Mouse (Mus musculus): ENCODE results near the gene Schip1. TPM values are rescaled to one million over a fixed set of nuclear protein-coding genes. Genes with fewer than 3 reads are reported as not detected.

The Schip1 gene
- polyA plus RNA-seq, 1 experiment from 2014 or later = 2.3 TPM

DNA sequence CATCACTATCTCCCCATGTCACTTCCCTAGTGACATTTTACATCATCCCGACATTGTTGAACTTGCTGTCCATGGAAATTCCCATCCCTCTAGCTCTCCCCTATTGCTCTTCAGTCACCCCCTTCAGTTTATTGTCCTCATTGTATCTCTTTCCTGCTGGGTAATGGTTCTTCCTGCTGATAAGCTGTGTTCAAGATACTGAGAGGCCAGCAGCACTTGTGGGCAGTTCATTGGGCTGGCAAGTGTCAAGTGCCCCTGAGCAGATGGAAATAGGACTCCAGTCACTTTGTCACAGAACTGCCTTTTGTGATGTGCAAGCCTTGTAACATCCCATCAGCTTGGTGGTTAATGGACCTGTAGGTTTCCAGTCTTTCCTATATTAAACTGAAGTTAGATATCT, 241.0 kb downstream of the Schip1 start:
- no peak overlapping the region for H3K9ac ChIP-seq (replicated peaks)
- H3K9me3 ChIP-seq (ENCODE audit: low read length) = no peaks in the 10 kb centered on the region

GRCm38 (mm10) chr3:68306726-68307125, 242.1 kb downstream of the Schip1 start:
- H3K27me3 ChIP-seq (ENCODE audit: insufficient read depth, low read length) = no peaks in the 10 kb centered on the region
- H3K4me2 ChIP-seq (ENCODE audit: low read depth, low read length) = no peak overlapping the region
- H3K4me1 ChIP-seq (ENCODE audit: insufficient read depth) = no peaks in the 10 kb centered on the region
- 49% methylated on average over 4 of the region's 4 CpGs for WGBS (ENCODE audit: insufficient replicate concordance)
- TF ChIP-seq EP300 (IDR thresholded peaks at IDR 0.05; ENCODE audit: low read depth) (no peak), CTCF (IDR thresholded peaks at IDR 0.05; ENCODE audit: low read depth) (no peak)
- no peaks in the 10 kb centered on the region for H3K9me3 ChIP-seq (ENCODE audit: low read length)
- no peaks in the 10 kb centered on the region for H3K36me3 ChIP-seq (replicated peaks; ENCODE audit: insufficient read depth, low read length)
- ATAC-seq (no peak), DNase-seq (no peak)
- no peak overlapping the region for H3K9ac ChIP-seq (replicated peaks)
- no peak overlapping the region for H3K4me3 ChIP-seq (ENCODE audit: low read depth, low read length)
- H3K27ac ChIP-seq (ENCODE audit: low read depth) = no peak overlapping the region

More for the DNA sequence above, 241.0 kb downstream of the Schip1 start:
- Histone ChIP-seq H3K36me3 (replicated peaks; ENCODE audit: insufficient read depth, low read length) (no peaks in the 10 kb centered on the region), H3K4me2 (ENCODE audit: low read depth, low read length) (no peak overlapping the region), H3K4me3 (ENCODE audit: low read depth, low read length) (no peak overlapping the region), H3K27me3 (ENCODE audit: insufficient read depth, low read length) (no peaks in the 10 kb centered on the region), H3K4me1 (ENCODE audit: insufficient read depth) (no peaks in the 10 kb centered on the region), H3K27ac (ENCODE audit: low read depth) (no peak overlapping the region)
- 8% methylated on average over 1 of the region's 1 CpGs for WGBS (ENCODE audit: insufficient replicate concordance)
- DNase-seq (no peak), ATAC-seq (no peak)
- no peak for TF ChIP-seq EP300 (IDR thresholded peaks at IDR 0.05; ENCODE audit: low read depth)
- no peak for TF ChIP-seq CTCF (IDR thresholded peaks at IDR 0.05; ENCODE audit: low read depth)

- ATAC-seq (no peak), DNase-seq (no peak)
- H3K4me1 ChIP-seq (ENCODE audit: insufficient read depth) = no peaks in the 10 kb centered on the region
- no peaks in the 10 kb centered on the region for H3K9me3 ChIP-seq (ENCODE audit: low read length)
- H3K27me3 ChIP-seq (ENCODE audit: insufficient read depth, low read length) = no peaks in the 10 kb centered on the region
- no peak overlapping the region for H3K4me2 ChIP-seq (ENCODE audit: low read depth, low read length)
- H3K27ac ChIP-seq (ENCODE audit: low read depth) = no peak overlapping the region
- H3K9ac ChIP-seq (replicated peaks) = no peak overlapping the region
- 79% methylated on average over 6 of the region's 6 CpGs for WGBS (ENCODE audit: insufficient replicate concordance)
- no peaks in the 10 kb centered on the region for H3K36me3 ChIP-seq (replicated peaks; ENCODE audit: insufficient read depth, low read length)
- TF ChIP-seq CTCF (IDR thresholded peaks at IDR 0.05; ENCODE audit: low read depth) (no peak), EP300 (IDR thresholded peaks at IDR 0.05; ENCODE audit: low read depth) (no peak)
- H3K4me3 ChIP-seq (ENCODE audit: low read depth, low read length) = no peak overlapping the region
Measured at GRCm38 (mm10) chr3:68325575-68325974, 261.0 kb downstream of the Schip1 start.

GRCm38 (mm10) chr3:68332515-68332914, 267.9 kb downstream of the Schip1 start:
- no peak overlapping the region for H3K27ac ChIP-seq (ENCODE audit: low read depth)
- 44% methylated on average over 2 of the region's 2 CpGs for WGBS (ENCODE audit: insufficient replicate concordance)

DNA sequence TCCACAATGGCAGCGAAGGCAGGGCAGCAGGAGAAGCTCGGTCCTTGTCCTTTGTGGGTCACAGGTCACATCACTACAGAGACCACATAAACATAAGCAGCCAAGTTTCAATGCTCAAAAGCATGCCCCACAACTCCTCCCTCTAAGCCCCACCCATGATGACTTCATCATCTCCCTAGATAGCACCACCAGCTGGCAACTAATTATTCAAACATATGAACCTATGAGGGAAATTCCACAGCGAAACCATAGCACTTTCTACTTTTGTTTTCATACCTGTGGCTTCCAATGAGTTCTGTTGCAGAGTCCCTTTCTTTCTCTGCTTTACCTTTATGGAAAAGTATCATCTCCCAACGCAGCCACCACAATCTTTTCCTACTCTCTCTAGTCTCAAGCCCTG, 270.9 kb downstream of the Schip1 start:
- Histone ChIP-seq H3K4me2 (ENCODE audit: low read depth, low read length) (no peak overlapping the region), H3K4me3 (ENCODE audit: low read depth, low read length) (no peak overlapping the region), H3K4me1 (ENCODE audit: insufficient read depth) (no peaks in the 10 kb centered on the region), H3K9ac (replicated peaks) (no peak overlapping the region), H3K27me3 (ENCODE audit: insufficient read depth, low read length) (no peaks in the 10 kb centered on the region), H3K27ac (ENCODE audit: low read depth) (no peak overlapping the region), H3K36me3 (replicated peaks; ENCODE audit: insufficient read depth, low read length) (no peaks in the 10 kb centered on the region), H3K9me3 (ENCODE audit: low read length) (no peaks in the 10 kb centered on the region)
- ATAC-seq = no peak
- 78% methylated on average over 4 of the region's 4 CpGs for WGBS (ENCODE audit: insufficient replicate concordance)
- DNase-seq = no peak
- TF ChIP-seq EP300 (IDR thresholded peaks at IDR 0.05; ENCODE audit: low read depth) (no peak), CTCF (IDR thresholded peaks at IDR 0.05; ENCODE audit: low read depth) (no peak)

More at GRCm38 (mm10) chr3:68332515-68332914, 267.9 kb downstream of the Schip1 start:
- ATAC-seq (no peak), DNase-seq (no peak)
- Histone ChIP-seq H3K4me3 (ENCODE audit: low read depth, low read length) (no peak overlapping the region), H3K9me3 (ENCODE audit: low read length) (no peaks in the 10 kb centered on the region), H3K27me3 (ENCODE audit: insufficient read depth, low read length) (no peaks in the 10 kb centered on the region), H3K36me3 (replicated peaks; ENCODE audit: insufficient read depth, low read length) (no peaks in the 10 kb centered on the region), H3K9ac (replicated peaks) (no peak overlapping the region), H3K4me1 (ENCODE audit: insufficient read depth) (no peaks in the 10 kb centered on the region), H3K4me2 (ENCODE audit: low read depth, low read length) (no peak overlapping the region)
- TF ChIP-seq EP300 (IDR thresholded peaks at IDR 0.05; ENCODE audit: low read depth) (no peak), CTCF (IDR thresholded peaks at IDR 0.05; ENCODE audit: low read depth) (no peak)

- ATAC-seq (no peak), DNase-seq (no peak)
- H3K27ac ChIP-seq (ENCODE audit: low read depth) = no peak overlapping the region
- H3K9me3 ChIP-seq (ENCODE audit: low read length) = no peaks in the 10 kb centered on the region
- H3K27me3 ChIP-seq (ENCODE audit: insufficient read depth, low read length) = no peaks in the 10 kb centered on the region
- WGBS (ENCODE audit: insufficient replicate concordance) = 76% methylated on average over 6 of the region's 6 CpGs
- no peak for TF ChIP-seq EP300 (IDR thresholded peaks at IDR 0.05; ENCODE audit: low read depth)
- no peak for TF ChIP-seq CTCF (IDR thresholded peaks at IDR 0.05; ENCODE audit: low read depth)
- no peaks in the 10 kb centered on the region for H3K4me1 ChIP-seq (ENCODE audit: insufficient read depth)
- no peaks in the 10 kb centered on the region for H3K36me3 ChIP-seq (replicated peaks; ENCODE audit: insufficient read depth, low read length)
- no peak overlapping the region for H3K4me3 ChIP-seq (ENCODE audit: low read depth, low read length)
- H3K4me2 ChIP-seq (ENCODE audit: low read depth, low read length) = no peak overlapping the region
- no peak overlapping the region for H3K9ac ChIP-seq (replicated peaks)
Measured at GRCm38 (mm10) chr3:68350624-68351023, 286.0 kb downstream of the Schip1 start.

GRCm38 (mm10) chr3:68351461-68351860, 286.9 kb downstream of the Schip1 start:
- Histone ChIP-seq H3K27ac (ENCODE audit: low read depth) (no peak overlapping the region), H3K4me1 (ENCODE audit: insufficient read depth) (no peaks in the 10 kb centered on the region), H3K4me2 (ENCODE audit: low read depth, low read length) (no peak overlapping the region), H3K9me3 (ENCODE audit: low read length) (no peaks in the 10 kb centered on the region), H3K9ac (replicated peaks) (no peak overlapping the region), H3K4me3 (ENCODE audit: low read depth, low read length) (no peak overlapping the region), H3K27me3 (ENCODE audit: insufficient read depth, low read length) (no peaks in the 10 kb centered on the region), H3K36me3 (replicated peaks; ENCODE audit: insufficient read depth, low read length) (no peaks in the 10 kb centered on the region)
- ATAC-seq = no peak
- DNase-seq = no peak
- WGBS (ENCODE audit: insufficient replicate concordance) = 46% methylated on average over 3 of the region's 3 CpGs
- TF ChIP-seq CTCF (IDR thresholded peaks at IDR 0.05; ENCODE audit: low read depth) (no peak), EP300 (IDR thresholded peaks at IDR 0.05; ENCODE audit: low read depth) (no peak)
